Mouse (Mus musculus): Measurements from ENCODE around the gene Unk.

- TF ChIP-seq CTCF (IDR thresholded peaks at IDR 0.05; ENCODE audit: low read depth, low read length), result no peak
- no peak for TF ChIP-seq POLR2A (IDR thresholded peaks at IDR 0.05; ENCODE audit: borderline replicate concordance, low read depth, low read length)
These were observed 56.4 kb downstream of the Unk start, which contains the start of gene Wbp2 for GRCm38 (mm10) chr11:116086258-116087193.
